Mouse (Mus musculus): Measurements from ENCODE around the gene Ccnd2.

DNA sequence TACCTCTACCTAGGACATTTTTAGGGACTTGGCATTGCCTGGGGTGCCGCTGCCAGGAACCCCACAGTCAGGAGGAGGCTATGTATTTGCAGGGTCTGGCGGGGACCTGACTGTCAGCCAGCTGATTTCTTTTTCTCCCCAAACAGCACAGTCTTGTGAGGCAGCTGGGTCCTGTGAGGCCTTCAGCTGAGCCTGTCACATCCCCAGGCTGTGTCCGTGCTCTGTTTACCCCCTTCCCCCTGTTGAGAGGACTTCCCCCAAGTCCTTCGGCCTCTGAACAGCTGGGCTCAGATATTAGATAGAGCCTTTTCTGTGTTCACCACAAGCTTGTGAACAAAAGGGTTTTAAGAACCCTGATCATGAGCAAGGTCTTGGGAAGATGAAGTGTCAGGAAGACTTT, 25.4 kb upstream of the Ccnd2 start:
- TF ChIP-seq CTCF (IDR thresholded peaks at IDR 0.05): no peak
- no peak for TF ChIP-seq EP300 (IDR thresholded peaks at IDR 0.05; ENCODE audit: insufficient read depth, low read depth, low read length)
